ENCODE assay signal across 25 mouse cellular contexts in genomic region chr5:73355393-73355792, GRCm38 (mm10). TPM values are rescaled to one million over a fixed set of nuclear protein-coding genes. Genes with fewer than 3 reads are reported as not detected.
A peak's percentile ranks its signal among the peaks of the same experiment; 100 is the strongest.
DNase-seq lines count a peak whose midpoint lies in the region; ATAC-seq and TF ChIP-seq lines count a peak whose summit lies in the region.
"Had no signal": no experiment of that assay in that cellular context is flagged by ENCODE, and none has a peak within 500 bp of the region (broad histone marks: within the 10 kb centered on the region; RNA-seq: fewer than 3 reads in every experiment).

No protein-coding gene starts in this region.

- no peaks in the 10 kb centered on the region for H3K36me3 ChIP-seq in neural tube, embryonic 13.5 days
- no peaks in the 10 kb centered on the region for H3K36me3 ChIP-seq in stomach, postnatal 0 days (ENCODE audit: control insufficient read depth, insufficient read depth, low read length)
- no peaks in the 10 kb centered on the region for H3K36me3 ChIP-seq in forebrain, embryonic 15.5 days
- H3K36me3 ChIP-seq: hindbrain, embryonic 12.5 days had no signal

- intact Hi-C loops in left cerebral cortex, postnatal 4 days (cut with DNase I), result no loop called here
- intact Hi-C loops in left cerebral cortex, postnatal 10 days (cut with DNase I), result no loop called here

- H3K4me2 ChIP-seq in neural tube, embryonic 13.5 days, result no peak overlapping the region
- H3K4me2 ChIP-seq in stomach, postnatal 0 days (replicated peaks; ENCODE audit: low read depth), result no peak overlapping the region
- no peak overlapping the region for H3K4me2 ChIP-seq in forebrain, embryonic 15.5 days (replicated peaks)
- H3K4me2 ChIP-seq: hindbrain, embryonic 12.5 days; midbrain, embryonic 11.5 days had no signal

- TF ChIP-seq EP300 in stomach, postnatal 0 days (optimal IDR thresholded peaks at IDR 0.05), result no peak

- H3K9me3 ChIP-seq in neural tube, embryonic 13.5 days, result no peaks in the 10 kb centered on the region
- H3K9me3 ChIP-seq in stomach, postnatal 0 days (ENCODE audit: control insufficient read depth, low read length), result no peaks in the 10 kb centered on the region
- no peaks in the 10 kb centered on the region for H3K9me3 ChIP-seq in forebrain, embryonic 15.5 days
- H3K9me3 ChIP-seq: hindbrain, embryonic 12.5 days had no signal

- peaks cover 32% of the 10 kb centered on the region for H3K4me1 ChIP-seq in neural tube, embryonic 13.5 days (replicated peaks)
- no peaks in the 10 kb centered on the region for H3K4me1 ChIP-seq in stomach, postnatal 0 days (replicated peaks; ENCODE audit: control insufficient read depth, insufficient read depth)
- no peaks in the 10 kb centered on the region for H3K4me1 ChIP-seq in forebrain, embryonic 15.5 days

- peak; percentile 4; the same call in 1 of the 2 replicates for TF ChIP-seq CTCF in stomach, postnatal 0 days (IDR thresholded peaks at IDR 0.05; ENCODE audit: low read depth)

- no peak; the same call in 1 of the 2 replicates for ATAC-seq in neural tube, embryonic 13.5 days (ENCODE audit: low read depth)
- ATAC-seq in megakaryocyte progenitor cell, adult 5-6 weeks (replicated peaks; ENCODE audit: poor library complexity), result peak; percentile 89
- peak; percentile 88 for ATAC-seq in stomach, postnatal 0 days (ENCODE audit: low FRiP score, low TSS enrichment)
- no peak for ATAC-seq in forebrain, embryonic 15.5 days (replicated peaks)
- ATAC-seq: forebrain, postnatal 0 days had no signal

- 54% methylated on average over 5 of the region's 5 CpGs for WGBS in neural tube, embryonic 13.5 days
- 51% methylated on average over 5 of the region's 5 CpGs for WGBS in stomach, postnatal 0 days
- WGBS in forebrain, embryonic 15.5 days, result 73% methylated on average over 5 of the region's 5 CpGs

- no peak overlapping the region for H3K9ac ChIP-seq in neural tube, embryonic 13.5 days
- no peak overlapping the region for H3K9ac ChIP-seq in stomach, postnatal 0 days (ENCODE audit: low read length)
- H3K9ac ChIP-seq in forebrain, embryonic 15.5 days (replicated peaks), result no peak overlapping the region
- H3K9ac ChIP-seq: forebrain, postnatal 0 days; hindbrain, embryonic 12.5 days had no signal

- no peak for DNase-seq in neural tube, embryonic 10.5 days (ENCODE audit: extremely low spot score, low spot score)
- peak; percentile 48 for DNase-seq in liver
- peak; percentile 58 for DNase-seq in stomach, postnatal 0 days (ENCODE audit: low spot score)
- no peak for DNase-seq in left cerebral cortex, postnatal 4 days
- DNase-seq in left cerebral cortex, postnatal 10 days (ENCODE audit: extremely low spot score in 1 of 2, low spot score in 2 of 2), result no peak
- DNase-seq: adrenal gland, postnatal 25 days; cerebellum, postnatal 10 days; forebrain, postnatal 0 days; heart, postnatal 10 days; kidney, adult 11 months; kidney, postnatal 10 days; lung, adult 18-20 months; lung, postnatal 36 days; retina, postnatal 1 day; right cerebral cortex, postnatal 4 days; thymus, adult 2 months had no signal

- peaks cover 7% of the 10 kb centered on the region; the same call in 1 of the 2 replicates for H3K27me3 ChIP-seq in neural tube, embryonic 13.5 days
- no peaks in the 10 kb centered on the region for H3K27me3 ChIP-seq in stomach, postnatal 0 days (ENCODE audit: control insufficient read depth, insufficient read depth, low read length)
- H3K27me3 ChIP-seq in forebrain, embryonic 15.5 days, result no peaks in the 10 kb centered on the region
- H3K27me3 ChIP-seq: CH12.LX; hindbrain, embryonic 12.5 days had no signal

- 0 out of 2 replicates have a peak overlapping the region, but pooled peaks have one; percentile 13 for H3K27ac ChIP-seq in neural tube, embryonic 13.5 days (replicated peaks)
- no peak overlapping the region for H3K27ac ChIP-seq in stomach, postnatal 0 days (replicated peaks)
- no peak overlapping the region for H3K27ac ChIP-seq in forebrain, embryonic 15.5 days (replicated peaks)
- H3K27ac ChIP-seq: hindbrain, embryonic 12.5 days had no signal

- H3K4me3 ChIP-seq in neural tube, embryonic 13.5 days, result no peak overlapping the region
- H3K4me3 ChIP-seq in stomach, postnatal 0 days (ENCODE audit: low read depth, low read length), result no peak overlapping the region
- H3K4me3 ChIP-seq in forebrain, embryonic 15.5 days, result no peak overlapping the region
- H3K4me3 ChIP-seq: hindbrain, embryonic 12.5 days had no signal

RNA-seq across cellular contexts. Expression of gene Ociad2, which starts 14.6 kb away (rescaled TPM):
- 19.1 and 21.9 TPM in 2 replicates for polyA plus RNA-seq in neural tube, embryonic 13.5 days (2015; fragmentation: Nextera tagmentation; extraction: Ambion mirVana)
- total RNA-seq in megakaryocyte progenitor cell, adult 5-6 weeks (2015), result 4.7 and 6.9 TPM in 2 replicates
- total RNA-seq in megakaryocyte progenitor cell, adult 5-6 weeks (2017), result 5.5 and 7.9 TPM in 2 replicates
- polyA plus RNA-seq in stomach, postnatal 0 days (2015; fragmentation: Nextera tagmentation; extraction: Ambion mirVana), result 162 and 173 TPM in 2 replicates
- 10 to 100 TPM; 26.0 to 30.7 TPM for total RNA-seq in left cerebral cortex, postnatal 4 days (2021)
- polyA plus RNA-seq in forebrain, embryonic 15.5 days (2015; fragmentation: Nextera tagmentation; extraction: Ambion mirVana), result 21.1 and 22.2 TPM in 2 replicates
- total RNA-seq in left cerebral cortex, postnatal 10 days (2021), result 10 to 100 TPM; 48.6 to 55.2 TPM
- total RNA-seq: monocyte, adult 5-6 weeks had no signal

RNA-seq across cellular contexts. Expression of gene Cwh43, which starts 50.5 kb away (rescaled TPM):
- polyA plus RNA-seq in neural tube, embryonic 13.5 days (2015; fragmentation: Nextera tagmentation; extraction: Ambion mirVana), result 0.32 and 0.33 TPM in 2 replicates
- total RNA-seq in megakaryocyte progenitor cell, adult 5-6 weeks (2015), result not detected in 2 replicates
- not detected in 2 replicates for total RNA-seq in megakaryocyte progenitor cell, adult 5-6 weeks (2017)
- polyA plus RNA-seq in stomach, postnatal 0 days (2015; fragmentation: Nextera tagmentation; extraction: Ambion mirVana), result 8.6 and 10.9 TPM in 2 replicates
- total RNA-seq in left cerebral cortex, postnatal 4 days (2021), result 1 to 10 TPM; 3.5 to 4.2 TPM
- 0.06 and 0.08 TPM in 2 replicates for polyA plus RNA-seq in forebrain, embryonic 15.5 days (2015; fragmentation: Nextera tagmentation; extraction: Ambion mirVana)
- total RNA-seq in left cerebral cortex, postnatal 10 days (2021), result 1 to 10 TPM; 6.7 to 8.2 TPM
- total RNA-seq: CH12.LX; gastrocnemius, adult 8-10 months; heart, postnatal 10 days; monocyte, adult 5-6 weeks; neutrophil, adult 5-6 weeks had no signal
- polyA plus RNA-seq: hindbrain, embryonic 12.5 days; midbrain, embryonic 11.5 days had no signal

Comparison
In these comparisons a context has a peak if more than half of its experiments do, and no peak if none do; other contexts are left out.
1. ATAC-seq: peak in megakaryocyte progenitor cell, adult 5-6 weeks (single experiment) and stomach, postnatal 0 days (single experiment); none in neural tube, embryonic 13.5 days (single experiment) and forebrain, embryonic 15.5 days (single experiment).
2. DNase-seq: peak in liver (single experiment) and stomach, postnatal 0 days (single experiment); none in neural tube, embryonic 10.5 days (single experiment), left cerebral cortex, postnatal 4 days (single experiment) and left cerebral cortex, postnatal 10 days (0 of 2).
3. RNA of gene Cwh43, which starts 50.5 kb away (total RNA-seq): 6.7 to 8.2 TPM in left cerebral cortex, postnatal 10 days and 3.5 to 4.2 TPM in left cerebral cortex, postnatal 4 days; not detected in megakaryocyte progenitor cell, adult 5-6 weeks; every median in the first group is over 4 times any median in the second.